ENCODE assay signal across 37 mouse cellular contexts in genomic region chr7:25579441-25579840, GRCm38 (mm10). TPM values are rescaled to one million over a fixed set of nuclear protein-coding genes. Genes with fewer than 3 reads are reported as not detected.
"Had no signal": no experiment of that assay in that cellular context is flagged by ENCODE, and none has a peak within 500 bp of the region (broad histone marks: within the 10 kb centered on the region; RNA-seq: fewer than 3 reads in every experiment).

No protein-coding gene starts in this region.

- H3K4me2 ChIP-seq: embryonic facial prominence, embryonic 12.5 days; embryonic facial prominence, embryonic 13.5 days; embryonic facial prominence, embryonic 15.5 days; forebrain, embryonic 12.5 days; forebrain, embryonic 13.5 days; forebrain, embryonic 15.5 days had no signal

- H3K9me3 ChIP-seq: embryonic facial prominence, embryonic 12.5 days; embryonic facial prominence, embryonic 13.5 days; embryonic facial prominence, embryonic 15.5 days; forebrain, embryonic 12.5 days; forebrain, embryonic 13.5 days; forebrain, embryonic 15.5 days had no signal

- H3K9ac ChIP-seq: embryonic facial prominence, embryonic 12.5 days; embryonic facial prominence, embryonic 13.5 days; embryonic facial prominence, embryonic 15.5 days; forebrain, embryonic 12.5 days; forebrain, embryonic 13.5 days; forebrain, embryonic 15.5 days; forebrain, postnatal 0 days had no signal

- H3K4me3 ChIP-seq: embryonic facial prominence, embryonic 10.5 days; embryonic facial prominence, embryonic 12.5 days; embryonic facial prominence, embryonic 13.5 days; embryonic facial prominence, embryonic 15.5 days; erythroblast, embryonic 14.5 days; forebrain, embryonic 10.5 days; forebrain, embryonic 12.5 days; forebrain, embryonic 13.5 days; forebrain, embryonic 15.5 days; gastrocnemius, adult 2 months; heart, adult 2 months had no signal

- H3K27ac ChIP-seq: embryonic facial prominence, embryonic 10.5 days; embryonic facial prominence, embryonic 12.5 days; embryonic facial prominence, embryonic 13.5 days; embryonic facial prominence, embryonic 15.5 days; forebrain, embryonic 10.5 days; forebrain, embryonic 12.5 days; forebrain, embryonic 13.5 days; forebrain, embryonic 15.5 days; gastrocnemius, adult 2 months; heart, adult 2 months had no signal

- DNase-seq: cerebellum, adult 18-20 months; cerebellum, adult 2 months; cerebellum, adult 8-10 months; cerebellum, adult 9-10 months; cerebellum, adult 9-11 months; cerebellum, postnatal 10 days; cerebellum, postnatal 14 days; cerebellum, postnatal 25 days; cerebellum, postnatal 36 days; embryo, embryonic 11 days; forebrain, postnatal 0 days; gastrocnemius, adult 2 months; gastrocnemius, postnatal 10 days; gastrocnemius, postnatal 14 days; gastrocnemius, postnatal 25 days; gastrocnemius, postnatal 36 days; heart, adult 18-20 months; heart, adult 2 months had no signal

- H3K27me3 ChIP-seq: embryonic facial prominence, embryonic 12.5 days; embryonic facial prominence, embryonic 15.5 days; forebrain, embryonic 12.5 days; forebrain, embryonic 13.5 days; forebrain, embryonic 15.5 days had no signal

- H3K4me1 ChIP-seq: embryonic facial prominence, embryonic 12.5 days; forebrain, embryonic 13.5 days; forebrain, embryonic 15.5 days had no signal

- ATAC-seq: forebrain, embryonic 13.5 days; forebrain, embryonic 14.5 days; forebrain, embryonic 15.5 days; forebrain, embryonic 16.5 days; forebrain, postnatal 0 days had no signal

- H3K36me3 ChIP-seq: embryonic facial prominence, embryonic 10.5 days; embryonic facial prominence, embryonic 12.5 days; embryonic facial prominence, embryonic 13.5 days; embryonic facial prominence, embryonic 15.5 days; forebrain, embryonic 10.5 days; forebrain, embryonic 12.5 days; forebrain, embryonic 15.5 days had no signal

RNA-seq across cellular contexts. Expression of gene Erich4, which starts 36.3 kb away (rescaled TPM):
- total RNA-seq: common myeloid progenitor, adult 5-6 weeks; forebrain, postnatal 0 days; gastrocnemius, adult 18-20 months; gastrocnemius, adult 2 months; gastrocnemius, adult 8-10 months; gastrocnemius, postnatal 10 days; gastrocnemius, postnatal 14 days; gastrocnemius, postnatal 25 days; gastrocnemius, postnatal 36 days; gastrocnemius, postnatal 4 days had no signal
- polyA plus RNA-seq: cortical plate, adult 2 months; embryonic facial prominence, embryonic 10.5 days; embryonic facial prominence, embryonic 11.5 days; embryonic facial prominence, embryonic 12.5 days; embryonic facial prominence, embryonic 13.5 days; embryonic facial prominence, embryonic 14.5 days; embryonic facial prominence, embryonic 15.5 days; erythroblast, embryonic 14.5 days; forebrain, embryonic 10.5 days; forebrain, embryonic 11.5 days; forebrain, embryonic 12.5 days; forebrain, embryonic 13.5 days; forebrain, embryonic 14.5 days; forebrain, embryonic 15.5 days; forebrain, postnatal 0 days; heart, adult 2 months had no signal

RNA-seq across cellular contexts. Expression of gene Ceacam2, which starts 39.8 kb away (rescaled TPM):
- total RNA-seq: common myeloid progenitor, adult 5-6 weeks; forebrain, postnatal 0 days had no signal
- polyA plus RNA-seq: embryonic facial prominence, embryonic 10.5 days; embryonic facial prominence, embryonic 11.5 days; embryonic facial prominence, embryonic 12.5 days; embryonic facial prominence, embryonic 15.5 days; erythroblast, embryonic 14.5 days; forebrain, embryonic 10.5 days; forebrain, embryonic 11.5 days; forebrain, embryonic 12.5 days; forebrain, embryonic 14.5 days; forebrain, postnatal 0 days had no signal
